Mouse (Mus musculus) small intestine, adult 2 months (tissue): ENCODE results near the gene Gpr162. TPM values are rescaled to one million over a fixed set of nuclear protein-coding genes. Genes with fewer than 3 reads are reported as not detected.

ENCODE experiments used
- H3K27ac ChIP-seq: fragments of 200-500 bp; 2 replicates; pipeline ENCODE4 v1.5.1; 2012; ENCODE audit warnings: low read depth, low read length, control low read depth, inconsistent platforms; ENCODE audit not compliant: insufficient read depth
- H3K27me3 ChIP-seq: fragments of 200-500 bp; 2 replicates; pipeline ENCODE4 v1.6.1; 2012; ENCODE audit warnings: mild to moderate bottlenecking, moderate library complexity, low read length, inconsistent platforms; ENCODE audit not compliant: control insufficient read depth, insufficient read depth
- H3K36me3 ChIP-seq: fragments of 200-500 bp; 2 replicates; pipeline ENCODE4 v1.6.1; 2012; ENCODE audit warnings: mild to moderate bottlenecking, low read length, control low read depth, inconsistent platforms; ENCODE audit not compliant: control insufficient read depth, insufficient read depth
- H3K4me1 ChIP-seq: fragments of 200-500 bp; 2 replicates; pipeline ENCODE4 v1.6.1; 2012; ENCODE audit warnings: low read length, inconsistent platforms, mixed read lengths; ENCODE audit not compliant: control insufficient read depth, insufficient read depth, insufficient read length
- H3K4me3 ChIP-seq: fragments of 200-500 bp; 2 replicates; pipeline ENCODE4 v1.5.1; 2012; ENCODE audit warnings: low read depth, mild to moderate bottlenecking, control low read depth, inconsistent platforms, low read length, moderate library complexity
- CTCF ChIP-seq: fragments of 200-500 bp; IDR thresholded peaks from 2 replicates; pipeline ENCODE4 v1.5.1; 2012; ENCODE audit warnings: low read depth, mild to moderate bottlenecking, control low read depth, inconsistent platforms, low read length, moderate library complexity, mixed read lengths; ENCODE audit not compliant: insufficient replicate concordance, insufficient read length; ENCODE audit errors: extremely low read depth
- POLR2A ChIP-seq: fragments of 200-500 bp; IDR thresholded peaks from 2 replicates; pipeline ENCODE4 v1.6.1; 2012; ENCODE audit warnings: low read depth, mild to moderate bottlenecking, control low read depth, inconsistent platforms, low read length, moderate library complexity
- WGBS: fragments of 180-500 bp; shearing (Covaris S2); methylation state at CpG from one replicate; pipeline ENCODE4 v1.1.7; 2018; 5-methylcytosine and 5-hydroxymethylcytosine counted together
- polyA plus RNA-seq: library from polyadenylated mRNA; depleted of rRNA; stranded (reverse); fragments of >200 nt; gene quantifications from 2 replicates; pipeline ENCODE4 v1.2.3, GENCODE M21; 2012

The Gpr162 gene
- polyA plus RNA-seq, 1 experiment: 1.7 TPM

GRCm38 (mm10) chr6:124861266-124861665 lies 2.5 kb downstream of the Gpr162 start:
- H3K4me1 ChIP-seq: peaks cover 4% of the 10 kb centered on the region
- no peak overlapping the region for H3K27ac ChIP-seq
- WGBS: 88% methylated on average over 19 of the region's 19 CpGs
- H3K27me3 ChIP-seq: peaks cover 34% of the 10 kb centered on the region
- TF ChIP-seq POLR2A (no peak), CTCF (no peak)
- H3K4me3 ChIP-seq: no peak overlapping the region
- no peaks in the 10 kb centered on the region for H3K36me3 ChIP-seq

GRCm38 (mm10) chr6:124860511-124860910 lies 3.3 kb downstream of the Gpr162 start:
- no peaks in the 10 kb centered on the region for H3K36me3 ChIP-seq
- peaks cover 4% of the 10 kb centered on the region for H3K4me1 ChIP-seq
- 91% methylated on average over 9 of the region's 9 CpGs for WGBS
- no peak overlapping the region for H3K27ac ChIP-seq
- TF ChIP-seq POLR2A (no peak), CTCF (no peak)
- H3K4me3 ChIP-seq: no peak overlapping the region
- peaks cover 38% of the 10 kb centered on the region for H3K27me3 ChIP-seq

GRCm38 (mm10) chr6:124859725-124860124 lies 4.1 kb downstream of the Gpr162 start:
- no peaks in the 10 kb centered on the region for H3K36me3 ChIP-seq
- peaks cover 4% of the 10 kb centered on the region for H3K4me1 ChIP-seq
- H3K4me3 ChIP-seq: no peak overlapping the region
- 9% methylated on average over 12 of the region's 12 CpGs for WGBS
- TF ChIP-seq CTCF (peak; percentile 81), POLR2A (no peak)
- no peak overlapping the region for H3K27ac ChIP-seq
- H3K27me3 ChIP-seq: peaks cover 38% of the 10 kb centered on the region

GRCm38 (mm10) chr6:124858561-124859318 lies 5.0 kb downstream of the Gpr162 start:
- Histone ChIP-seq H3K27ac (no peak overlapping the region), H3K27me3 (peaks cover 33% of the 10 kb centered on the region), H3K36me3 (no peaks in the 10 kb centered on the region), H3K4me1 (peaks cover 4% of the 10 kb centered on the region), H3K4me3 (no peak overlapping the region)
- TF ChIP-seq CTCF (no peak), POLR2A (no peak)
- WGBS: 75% methylated on average over 28 of the region's 28 CpGs

GRCm38 (mm10) chr6:124857840-124858530 lies 5.8 kb downstream of the Gpr162 start:
- Histone ChIP-seq H3K27ac (no peak overlapping the region), H3K36me3 (no peaks in the 10 kb centered on the region), H3K27me3 (peaks cover 27% of the 10 kb centered on the region), H3K4me1 (peaks cover under 1% of the 10 kb centered on the region; the same call in 1 of the 2 replicates), H3K4me3 (peak overlapping the region; percentile 71)
- WGBS: 36% methylated on average over 26 of the region's 26 CpGs
- TF ChIP-seq CTCF (no peak), POLR2A (no peak)

- H3K27ac ChIP-seq: no peak within 1 kb of the TSS
- no peak for TF ChIP-seq POLR2A
- TF ChIP-seq CTCF: peak; percentile 65; the same call in 1 of the 2 replicates
- no peaks in the 10 kb centered on the region for H3K36me3 ChIP-seq
- H3K27me3 ChIP-seq: peaks cover 24% of the 10 kb centered on the region
- no peaks in the 10 kb centered on the region; the same call in 1 of the 2 replicates for H3K4me1 ChIP-seq
- WGBS: 2% methylated on average over 81 of the region's 86 CpGs
- peak within 1 kb of the TSS; percentile 71 for H3K4me3 ChIP-seq
Observed at GRCm38 (mm10) chr6:124856916-124857839, 6.6 kb downstream of the Gpr162 start, which contains the start of gene P3h3. P3h3 (minus strand) TSS chr6:124857752.
